Mouse (Mus musculus) limb, embryonic 12.5 days (tissue): ENCODE results near the gene Prkag2. TPM values are rescaled to one million over a fixed set of nuclear protein-coding genes. Genes with fewer than 3 reads are reported as not detected.

ENCODE experiments used
- ATAC-seq: fragments of 200-750 bp; cut with Nextera tagmentation; 2 replicates; pipeline ENCODE4 v1.8.0; 2017; ENCODE audit warnings: low read depth, moderate TSS enrichment; ENCODE audit not compliant: insufficient number of reproducible peaks, insufficient read depth, low FRiP score, low TSS enrichment
- H3K27ac ChIP-seq: fragments of 300-500 bp; sonication (generic); 2 replicates; pipeline ENCODE4 v1.5.1; 2016; ENCODE audit warnings: mild to moderate bottlenecking, moderate library complexity
- H3K27me3 ChIP-seq: fragments of 300-500 bp; sonication (generic); 2 replicates; pipeline ENCODE4 v1.6.1; 2016; ENCODE audit warnings: mild to moderate bottlenecking, moderate library complexity
- H3K36me3 ChIP-seq: fragments of 300-500 bp; sonication (generic); 2 replicates; pipeline ENCODE4 v1.6.1; 2016; ENCODE audit warnings: mild to moderate bottlenecking, moderate library complexity
- H3K4me1 ChIP-seq: fragments of 300-500 bp; sonication (generic); replicated peaks from 2 replicates; pipeline ENCODE4 v1.6.1; 2016
- H3K4me2 ChIP-seq: fragments of 300-500 bp; sonication (generic); 2 replicates; pipeline ENCODE4 v1.6.1; 2016; ENCODE audit warnings: mild to moderate bottlenecking, moderate library complexity
- H3K4me3 ChIP-seq: fragments of 300-500 bp; sonication (generic); replicated peaks from 2 replicates; pipeline ENCODE4 v1.5.1; 2016; ENCODE audit warnings: mild to moderate bottlenecking
- H3K9ac ChIP-seq: fragments of 300-500 bp; sonication (generic); replicated peaks from 2 replicates; pipeline ENCODE4 v1.6.1; 2016; ENCODE audit warnings: mild to moderate bottlenecking, moderate library complexity
- H3K9me3 ChIP-seq: fragments of 300-500 bp; sonication (generic); 2 replicates; pipeline ENCODE4 v1.6.1; 2016; ENCODE audit warnings: mild to moderate bottlenecking, moderate library complexity
- WGBS: fragments of 180-500 bp; shearing (Covaris S2); methylation state at CpG from one replicate; pipeline ENCODE4 v1.1.7; 2016; 5-methylcytosine and 5-hydroxymethylcytosine counted together
- polyA plus RNA-seq: library from polyadenylated mRNA; unstranded; fragments of >200 nt; fragmentation: Nextera tagmentation; extraction: Ambion mirVana; gene quantifications from 2 replicates; pipeline ENCODE4 v1.2.1, GENCODE M21; 2016

Gene Prkag2
- polyA plus RNA-seq, 1 experiment from 2014 or later = 24.1 TPM

DNA sequence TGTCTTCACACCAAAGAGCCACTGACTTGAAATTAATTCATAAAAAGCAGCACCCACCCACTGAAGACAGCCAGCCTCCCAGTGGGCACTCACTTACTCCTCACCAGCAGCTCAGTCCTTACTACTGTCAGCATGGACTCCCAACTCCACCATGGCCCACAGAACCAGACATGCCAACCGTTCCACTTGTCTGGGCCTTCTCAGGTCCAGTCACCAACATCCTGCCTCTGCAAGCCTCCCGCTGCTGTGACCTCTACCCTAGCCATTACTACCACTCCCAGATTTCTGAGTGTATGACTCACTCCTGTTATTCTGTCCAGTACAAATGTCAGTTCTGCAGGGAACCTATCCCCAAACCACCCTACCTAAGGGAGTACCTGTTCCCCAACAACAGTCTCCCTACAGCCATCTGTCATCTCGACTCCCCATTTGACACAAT is 279.0 kb downstream of the Prkag2 start:
- Histone ChIP-seq H3K4me1 (peaks cover 20% of the 10 kb centered on the region; the same call in 1 of the 2 replicates), H3K36me3 (peaks cover 17% of the 10 kb centered on the region), H3K27me3 (no peaks in the 10 kb centered on the region), H3K9ac (no peak overlapping the region), H3K4me2 (no peak overlapping the region), H3K4me3 (no peak overlapping the region), H3K9me3 (no peaks in the 10 kb centered on the region), H3K27ac (no peak overlapping the region)
- 87% methylated on average over 3 of the region's 3 CpGs for WGBS
- ATAC-seq = no peak

DNA sequence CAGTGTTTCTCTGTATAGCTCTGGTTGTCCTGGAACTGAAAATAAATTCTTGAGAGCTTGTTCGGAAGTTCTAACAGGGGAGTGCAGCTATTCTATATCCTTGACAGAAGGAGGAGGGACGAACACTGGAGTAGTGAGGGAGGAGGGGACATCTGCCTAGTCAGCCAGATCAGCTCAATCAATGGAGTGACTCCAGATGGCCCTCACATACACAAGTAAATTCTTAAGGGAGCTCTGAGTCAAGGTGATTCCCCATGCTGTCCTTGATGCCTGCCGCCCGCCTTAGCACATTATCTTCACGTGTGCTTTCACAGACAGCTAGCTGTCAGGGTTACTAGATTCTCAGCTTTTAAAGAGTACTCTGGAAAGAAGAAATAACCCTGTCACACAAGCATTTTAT is 279.8 kb downstream of the Prkag2 start:
- no peak for ATAC-seq
- Histone ChIP-seq H3K4me2 (no peak overlapping the region), H3K9ac (no peak overlapping the region), H3K27me3 (no peaks in the 10 kb centered on the region), H3K9me3 (no peaks in the 10 kb centered on the region), H3K4me1 (peaks cover 12% of the 10 kb centered on the region; the same call in 1 of the 2 replicates), H3K27ac (no peak overlapping the region), H3K36me3 (peaks cover 25% of the 10 kb centered on the region), H3K4me3 (no peak overlapping the region)
- 83% methylated on average over 5 of the region's 5 CpGs for WGBS

DNA sequence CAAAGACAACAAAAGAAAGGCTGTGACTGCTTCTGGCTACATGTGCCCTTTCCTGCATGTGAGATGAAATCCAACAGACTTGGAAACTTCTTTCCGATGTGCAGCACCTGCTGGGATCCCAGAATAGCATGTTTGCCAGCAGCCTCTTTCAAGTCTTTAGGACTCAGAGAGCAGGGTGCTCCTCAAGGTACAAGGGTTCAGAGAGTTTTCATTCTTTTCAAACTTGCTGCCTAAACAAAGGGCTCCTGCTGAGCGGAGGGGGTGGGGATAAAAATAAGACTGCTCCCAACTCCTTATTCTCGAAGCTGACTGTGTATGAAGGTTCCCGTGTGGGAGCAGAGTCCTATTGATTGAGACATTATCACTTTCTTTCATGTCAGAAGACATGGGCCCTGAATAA is 283.3 kb downstream of the Prkag2 start:
- no peaks in the 10 kb centered on the region for H3K9me3 ChIP-seq
- H3K4me2 ChIP-seq = no peak overlapping the region
- peaks cover 54% of the 10 kb centered on the region for H3K36me3 ChIP-seq
- no peaks in the 10 kb centered on the region for H3K27me3 ChIP-seq
- no peak overlapping the region for H3K4me3 ChIP-seq
- 88% methylated on average over 4 of the region's 4 CpGs for WGBS
- H3K4me1 ChIP-seq = peaks cover 7% of the 10 kb centered on the region; the same call in 1 of the 2 replicates
- H3K9ac ChIP-seq = no peak overlapping the region
- no peak for ATAC-seq
- no peak overlapping the region for H3K27ac ChIP-seq

DNA sequence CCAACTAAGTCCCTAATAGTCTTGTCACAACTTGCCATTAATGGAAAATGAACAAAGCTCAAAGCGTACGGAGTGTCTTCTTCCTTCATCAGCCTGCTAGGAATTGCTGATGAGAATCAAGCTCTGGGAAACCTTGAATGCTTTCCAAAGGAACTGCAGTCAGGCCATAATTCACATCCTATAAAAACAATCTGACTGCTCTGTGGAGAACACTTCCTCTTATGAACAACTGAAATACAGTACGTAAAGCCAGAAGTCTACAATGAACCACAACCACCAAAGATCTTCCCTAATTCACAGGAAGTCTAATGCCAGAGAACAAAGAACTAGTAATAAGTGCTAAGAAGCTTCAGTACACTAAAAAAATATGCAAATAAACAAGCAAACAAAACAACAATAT is 286.5 kb downstream of the Prkag2 start:
- H3K9ac ChIP-seq = no peak overlapping the region
- H3K9me3 ChIP-seq = no peaks in the 10 kb centered on the region
- peaks cover 86% of the 10 kb centered on the region for H3K36me3 ChIP-seq
- no peak overlapping the region for H3K27ac ChIP-seq
- no peaks in the 10 kb centered on the region for H3K27me3 ChIP-seq
- no peak overlapping the region for H3K4me3 ChIP-seq
- H3K4me1 ChIP-seq = no peaks in the 10 kb centered on the region
- 92% methylated on average over 3 of the region's 3 CpGs for WGBS
- no peak for ATAC-seq
- no peak overlapping the region for H3K4me2 ChIP-seq

DNA sequence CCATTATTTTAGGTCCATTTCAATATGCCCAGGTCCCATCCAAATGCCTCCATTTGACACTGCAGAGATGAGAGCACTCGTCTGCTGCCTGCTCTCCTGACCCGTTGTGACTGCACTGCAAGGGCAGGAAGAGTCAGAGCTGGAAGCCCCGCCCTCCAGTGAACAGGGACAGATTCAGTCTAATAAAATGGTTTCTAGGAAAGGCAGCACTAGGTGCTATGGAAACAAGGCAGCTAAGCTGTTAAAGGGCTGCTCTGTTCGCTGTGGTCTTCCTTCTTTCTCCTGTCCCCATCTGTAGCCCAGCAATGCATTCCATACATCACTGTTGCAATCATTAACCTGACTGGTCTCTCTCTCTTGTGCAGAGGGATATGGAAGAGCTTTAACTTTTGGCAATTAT is 287.4 kb downstream of the Prkag2 start:
- no peaks in the 10 kb centered on the region for H3K9me3 ChIP-seq
- H3K4me3 ChIP-seq = no peak overlapping the region
- H3K27ac ChIP-seq = no peak overlapping the region
- no peaks in the 10 kb centered on the region for H3K27me3 ChIP-seq
- no peaks in the 10 kb centered on the region for H3K4me1 ChIP-seq
- no peak for ATAC-seq
- 58% methylated on average over 4 of the region's 4 CpGs for WGBS
- no peak overlapping the region for H3K9ac ChIP-seq
- no peak overlapping the region for H3K4me2 ChIP-seq
- peaks cover 89% of the 10 kb centered on the region for H3K36me3 ChIP-seq

Other genes with a start within 250 kb of the Prkag2 start
- not detected in 2 replicates for gene Galntl5, start 80.8 kb upstream of the Prkag2 start, polyA plus RNA-seq
- gene Galnt11, start 121.3 kb upstream of the Prkag2 start, polyA plus RNA-seq = 35.0 and 37.6 TPM in 2 replicates
- gene E130116L18Rik, start 122.5 kb upstream of the Prkag2 start, polyA plus RNA-seq = not detected in 2 replicates